ENCODE assay signal across 17 mouse cellular contexts in genomic region chr7:45519345-45520120, GRCm38 (mm10). TPM values are rescaled to one million over a fixed set of nuclear protein-coding genes. Genes with fewer than 3 reads are reported as not detected.
A peak's percentile ranks its signal among the peaks of the same experiment; 100 is the strongest.
DNase-seq lines count a peak whose midpoint lies in the region; ATAC-seq and TF ChIP-seq lines count a peak whose summit lies in the region.
"Had no signal": no experiment of that assay in that cellular context is flagged by ENCODE, and none has a peak within 500 bp of the region (broad histone marks: within the 10 kb centered on the region; RNA-seq: fewer than 3 reads in every experiment).

No protein-coding gene starts in this region.

- no peaks in the 10 kb centered on the region for H3K9me3 ChIP-seq in liver, embryonic 16.5 days (replicated peaks; ENCODE audit: control insufficient read depth, low read length)
- H3K9me3 ChIP-seq in hindbrain, embryonic 11.5 days (ENCODE audit: control insufficient read depth, low read length): no peaks in the 10 kb centered on the region
- H3K9me3 ChIP-seq: limb, embryonic 13.5 days; neural tube, embryonic 13.5 days had no signal

- no peaks in the 10 kb centered on the region for H3K27me3 ChIP-seq in cerebellum, adult 2 months (ENCODE audit: control insufficient read depth, insufficient read depth, low read length)
- H3K27me3 ChIP-seq in liver, embryonic 16.5 days (ENCODE audit: control insufficient read depth, insufficient read depth, low read depth, low read length): no peaks in the 10 kb centered on the region
- H3K27me3 ChIP-seq in hindbrain, embryonic 11.5 days (ENCODE audit: control insufficient read depth, insufficient read depth, low read length): no peaks in the 10 kb centered on the region
- H3K27me3 ChIP-seq: limb, embryonic 13.5 days; neural tube, embryonic 13.5 days had no signal

- TF ChIP-seq CTCF in cerebellum, adult 2 months (IDR thresholded peaks at IDR 0.05; ENCODE audit: borderline replicate concordance, insufficient read depth, low read depth, low read length): no peak
- no peak for TF ChIP-seq CTCF in brain, embryonic 14.5 days (IDR thresholded peaks at IDR 0.05; ENCODE audit: borderline replicate concordance, extremely low read depth, insufficient read depth, insufficient read length)

- no peak overlapping the region for H3K4me3 ChIP-seq in cerebellum, adult 2 months (replicated peaks; ENCODE audit: insufficient read depth, low read depth, low read length)
- no peak overlapping the region for H3K4me3 ChIP-seq in liver, embryonic 16.5 days (ENCODE audit: low read depth, low read length)
- no peak overlapping the region for H3K4me3 ChIP-seq in hindbrain, embryonic 11.5 days (ENCODE audit: low read depth, low read length)
- H3K4me3 ChIP-seq: limb, embryonic 13.5 days; neural tube, embryonic 13.5 days had no signal

- 0 out of 2 replicates have a peak, but pooled peaks have one; percentile 12 for ATAC-seq in liver, embryonic 16.5 days (ENCODE audit: low read depth)
- no peak for ATAC-seq in hindbrain, embryonic 11.5 days (ENCODE audit: low FRiP score)
- ATAC-seq: midbrain, embryonic 16.5 days had no signal

- peak; percentile 44 to 46 for DNase-seq in cerebellum, postnatal 10 days
- no peak for DNase-seq in cerebellum, adult 2 months
- DNase-seq in B cell, adult 2 months: peak; percentile 46 to 51
- peak; percentile 27 for DNase-seq in brain, embryonic 14.5 days (ENCODE audit: low read depth)
- DNase-seq in heart, postnatal 25 days (ENCODE audit: low spot score): no peak
- DNase-seq in frontal cortex, adult 2 months (ENCODE audit: extremely low spot score in 1 of 2, low spot score in 1 of 2): no peak
- no peak for DNase-seq in hindbrain, embryonic 11.5 days (ENCODE audit: low spot score)
- DNase-seq: adrenal gland, postnatal 25 days; gastrocnemius, postnatal 36 days; kidney, postnatal 10 days; layer of hippocampus, adult 9-11 months had no signal

- H3K27ac ChIP-seq in cerebellum, adult 2 months (ENCODE audit: insufficient read depth, low read length): no peak overlapping the region
- peak overlapping the region; percentile 20; the same call in 1 of the 2 replicates for H3K27ac ChIP-seq in liver, embryonic 16.5 days (ENCODE audit: low read length)
- H3K27ac ChIP-seq in hindbrain, embryonic 11.5 days (ENCODE audit: low read depth, low read length): no peak overlapping the region
- H3K27ac ChIP-seq: limb, embryonic 13.5 days; macrophage; neural tube, embryonic 13.5 days had no signal

- TF ChIP-seq POLR2A in cerebellum, adult 2 months (IDR thresholded peaks at IDR 0.05; ENCODE audit: borderline replicate concordance, insufficient read depth, low read length): no peak
- TF ChIP-seq POLR2A in brain, embryonic 14.5 days (IDR thresholded peaks at IDR 0.05; ENCODE audit: borderline replicate concordance, extremely low read depth, insufficient read depth, insufficient read length, poor library complexity, severe bottlenecking): no peak

- H3K4me1 ChIP-seq in cerebellum, adult 2 months (ENCODE audit: control insufficient read depth, insufficient read depth, low read length): peaks cover 13% of the 10 kb centered on the region
- peaks cover 39% of the 10 kb centered on the region for H3K4me1 ChIP-seq in liver, embryonic 16.5 days (ENCODE audit: control insufficient read depth, low read depth, low read length)
- H3K4me1 ChIP-seq in hindbrain, embryonic 11.5 days (replicated peaks; ENCODE audit: control insufficient read depth, insufficient read depth, low read length): no peaks in the 10 kb centered on the region

- WGBS in cerebellum, adult 2 months: 70% methylated on average over 8 of the region's 8 CpGs
- whole genome bisulfite sequencing in liver, embryonic 16.5 days (ENCODE audit: insufficient replicate concordance): 61% methylated on average over 8 of the region's 8 CpGs
- 79% methylated on average over 8 of the region's 8 CpGs for WGBS in hindbrain, embryonic 11.5 days

- intact Hi-C loops in heart, postnatal 25 days (cut with DNase I): no loop called here

- no peak overlapping the region for H3K9ac ChIP-seq in liver, embryonic 16.5 days (ENCODE audit: low read depth, low read length)
- no peak overlapping the region for H3K9ac ChIP-seq in hindbrain, embryonic 11.5 days (ENCODE audit: low read depth, low read length)
- H3K9ac ChIP-seq: limb, embryonic 13.5 days; neural tube, embryonic 13.5 days had no signal

- peaks cover 27% of the 10 kb centered on the region for H3K36me3 ChIP-seq in liver, embryonic 16.5 days (ENCODE audit: control insufficient read depth, insufficient read depth)
- H3K36me3 ChIP-seq in hindbrain, embryonic 11.5 days (ENCODE audit: control insufficient read depth, insufficient read depth, low read length): no peaks in the 10 kb centered on the region

- peak overlapping the region; percentile 4; the same call in 1 of the 2 replicates for H3K4me2 ChIP-seq in liver, embryonic 16.5 days (ENCODE audit: low read depth, low read length)
- no peak overlapping the region for H3K4me2 ChIP-seq in hindbrain, embryonic 11.5 days (replicated peaks; ENCODE audit: low read depth, low read length)
- H3K4me2 ChIP-seq: limb, embryonic 13.5 days; neural tube, embryonic 13.5 days had no signal

RNA-seq across cellular contexts. Expression of gene Ppp1r15a, which starts 6.5 kb away (rescaled TPM):
- polyA plus RNA-seq in cerebellum, adult 2 months (2012; rRNA removed): 26.7 and 28.5 TPM in 2 replicates
- 13.5 and 14.5 TPM in 2 replicates for polyA plus RNA-seq in brain, embryonic 14.5 days (2012; rRNA removed)
- polyA plus RNA-seq in liver, embryonic 16.5 days (2015; fragmentation: Nextera tagmentation; extraction: Ambion mirVana): 293 and 328 TPM in 2 replicates
- 10 to 100 TPM; 22.7 to 23.9 TPM for total RNA-seq in heart, postnatal 25 days (2021)
- polyA plus RNA-seq in frontal cortex, adult 2 months (2012; rRNA removed): 19.9 and 20.3 TPM in 2 replicates
- 15.1 and 15.7 TPM in 2 replicates for polyA plus RNA-seq in hindbrain, embryonic 11.5 days (2014; fragmentation: Nextera tagmentation; extraction: Ambion mirVana)

RNA-seq across cellular contexts. Expression of gene Plekha4, which starts 6.6 kb away (rescaled TPM):
- polyA plus RNA-seq in cerebellum, adult 2 months (2012; rRNA removed): 1.2 and 1.3 TPM in 2 replicates
- polyA plus RNA-seq in brain, embryonic 14.5 days (2012; rRNA removed): 1.7 and 3.6 TPM in 2 replicates
- polyA plus RNA-seq in liver, embryonic 16.5 days (2015; fragmentation: Nextera tagmentation; extraction: Ambion mirVana): 0.47 and 0.78 TPM in 2 replicates
- 1 to 10 TPM; 2.2 to 4.7 TPM for total RNA-seq in heart, postnatal 25 days (2021)
- 5.4 and 8.5 TPM in 2 replicates for polyA plus RNA-seq in frontal cortex, adult 2 months (2012; rRNA removed)
- polyA plus RNA-seq in hindbrain, embryonic 11.5 days (2014; fragmentation: Nextera tagmentation; extraction: Ambion mirVana): 2.1 and 2.3 TPM in 2 replicates

RNA-seq across cellular contexts. Expression of gene Nucb1, which starts 9.3 kb away (rescaled TPM):
- polyA plus RNA-seq in cerebellum, adult 2 months (2012; rRNA removed): 136 and 150 TPM in 2 replicates
- 92.0 and 111 TPM in 2 replicates for polyA plus RNA-seq in brain, embryonic 14.5 days (2012; rRNA removed)
- 122 and 124 TPM in 2 replicates for polyA plus RNA-seq in liver, embryonic 16.5 days (2015; fragmentation: Nextera tagmentation; extraction: Ambion mirVana)
- 100 to 1,000 TPM; 126 to 129 TPM for total RNA-seq in heart, postnatal 25 days (2021)
- 88.5 and 103 TPM in 2 replicates for polyA plus RNA-seq in frontal cortex, adult 2 months (2012; rRNA removed)
- 88.6 and 92.7 TPM in 2 replicates for polyA plus RNA-seq in hindbrain, embryonic 11.5 days (2014; fragmentation: Nextera tagmentation; extraction: Ambion mirVana)

RNA-seq across cellular contexts. Expression of gene Dhdh, which starts 30.9 kb away (rescaled TPM):
- 4.7 and 5.6 TPM in 2 replicates for polyA plus RNA-seq in cerebellum, adult 2 months (2012; rRNA removed)
- polyA plus RNA-seq in brain, embryonic 14.5 days (2012; rRNA removed): 2.0 and 2.8 TPM in 2 replicates
- polyA plus RNA-seq in liver, embryonic 16.5 days (2015; fragmentation: Nextera tagmentation; extraction: Ambion mirVana): 2.5 and 3.3 TPM in 2 replicates
- total RNA-seq in heart, postnatal 25 days (2021): 1 to 10 TPM; 5.9 to 6.7 TPM
- polyA plus RNA-seq in frontal cortex, adult 2 months (2012; rRNA removed): 8.0 and 8.8 TPM in 2 replicates
- 2.9 and 4.1 TPM in 2 replicates for polyA plus RNA-seq in hindbrain, embryonic 11.5 days (2014; fragmentation: Nextera tagmentation; extraction: Ambion mirVana)

RNA-seq across cellular contexts. Expression of gene Gm45808, which starts 32.9 kb away (rescaled TPM):
- 0.33 TPM in 1 of 2 replicates, not detected in the other for polyA plus RNA-seq in cerebellum, adult 2 months (2012; rRNA removed)
- polyA plus RNA-seq in brain, embryonic 14.5 days (2012; rRNA removed): 0.30 TPM in 1 of 2 replicates, not detected in the other
- not detected in 2 replicates for polyA plus RNA-seq in liver, embryonic 16.5 days (2015; fragmentation: Nextera tagmentation; extraction: Ambion mirVana)
- total RNA-seq in heart, postnatal 25 days (2021): 1 to 10 TPM; 4.0 to 5.1 TPM
- polyA plus RNA-seq in frontal cortex, adult 2 months (2012; rRNA removed): 0.23 TPM in 1 of 2 replicates, not detected in the other
- not detected in 2 replicates for polyA plus RNA-seq in hindbrain, embryonic 11.5 days (2014; fragmentation: Nextera tagmentation; extraction: Ambion mirVana)
- polyA plus RNA-seq: heart, embryonic 16.5 days; limb, embryonic 13.5 days; macrophage; midbrain, embryonic 16.5 days; neural tube, embryonic 13.5 days had no signal

Comparison
In these comparisons a context has a peak if more than half of its experiments do, and no peak if none do; other contexts are left out.
1. DNase-seq: peak in cerebellum, postnatal 10 days (2 of 2), B cell, adult 2 months (2 of 2) and brain, embryonic 14.5 days (single experiment); none in cerebellum, adult 2 months (0 of 2), heart, postnatal 25 days (single experiment), frontal cortex, adult 2 months (0 of 2) and hindbrain, embryonic 11.5 days (single experiment).